Mouse (Mus musculus): ENCODE data around the gene Hmga1b. TPM values are rescaled to one million over a fixed set of nuclear protein-coding genes. Genes with fewer than 3 reads are reported as not detected.

The Hmga1b gene
- total and polyA plus RNA-seq, 2 experiments from 2014 or later = 0.76 to 1.2 TPM

GRCm38 (mm10) chr11:120719841-120720376, 42.7 kb upstream of the Hmga1b start:
- Histone ChIP-seq H3K27ac (ENCODE audit: low read depth) (no peak overlapping the region), H3K4me1 (ENCODE audit: control insufficient read depth, insufficient read depth) (peaks cover 13% of the 10 kb centered on the region), H3K4me2 (ENCODE audit: low read depth, low read length) (no peak overlapping the region), H3K9ac (replicated peaks; ENCODE audit: low read depth, low read length) (no peak overlapping the region), H3K36me3 (replicated peaks; ENCODE audit: control insufficient read depth, insufficient read depth, low read length) (peaks cover 11% of the 10 kb centered on the region), H3K4me3 (ENCODE audit: low read depth, low read length) (no peak overlapping the region), H3K27me3 (ENCODE audit: control insufficient read depth, insufficient read depth, low read length) (peaks cover 20% of the 10 kb centered on the region), H3K9me3 (replicated peaks; ENCODE audit: control insufficient read depth, low read length) (no peaks in the 10 kb centered on the region)
- no peak for DNase-seq (ENCODE audit: low spot score)
- WGBS = 90% methylated on average over 13 of the region's 13 CpGs
- TF ChIP-seq CTCF (IDR thresholded peaks at IDR 0.05; ENCODE audit: low read depth) = no peak
- TF ChIP-seq EP300 (IDR thresholded peaks at IDR 0.05; ENCODE audit: low read depth) = no peak
- ATAC-seq (ENCODE audit: insufficient read depth, low read depth) = no peak

GRCm38 (mm10) chr11:120720450-120720849, 42.1 kb upstream of the Hmga1b start:
- H3K27me3 ChIP-seq (ENCODE audit: control insufficient read depth, insufficient read depth, low read length) = peaks cover 20% of the 10 kb centered on the region
- H3K27ac ChIP-seq (ENCODE audit: low read depth) = no peak overlapping the region
- DNase-seq (ENCODE audit: low spot score) = peak; percentile 92
- H3K9ac ChIP-seq (replicated peaks; ENCODE audit: low read depth, low read length) = no peak overlapping the region
- TF ChIP-seq CTCF (IDR thresholded peaks at IDR 0.05; ENCODE audit: low read depth) = peak; percentile 97
- no peak for TF ChIP-seq EP300 (IDR thresholded peaks at IDR 0.05; ENCODE audit: low read depth)
- 11% methylated on average over 17 of the region's 17 CpGs for WGBS
- peak overlapping the region; percentile 61 for H3K4me3 ChIP-seq (ENCODE audit: low read depth, low read length)
- peak overlapping the region; percentile 97 for H3K4me2 ChIP-seq (ENCODE audit: low read depth, low read length)
- peaks cover 11% of the 10 kb centered on the region for H3K36me3 ChIP-seq (replicated peaks; ENCODE audit: control insufficient read depth, insufficient read depth, low read length)
- H3K9me3 ChIP-seq (replicated peaks; ENCODE audit: control insufficient read depth, low read length) = no peaks in the 10 kb centered on the region
- peaks cover 13% of the 10 kb centered on the region for H3K4me1 ChIP-seq (ENCODE audit: control insufficient read depth, insufficient read depth)
- peak; percentile 55 for ATAC-seq (ENCODE audit: insufficient read depth, low read depth)

DNA sequence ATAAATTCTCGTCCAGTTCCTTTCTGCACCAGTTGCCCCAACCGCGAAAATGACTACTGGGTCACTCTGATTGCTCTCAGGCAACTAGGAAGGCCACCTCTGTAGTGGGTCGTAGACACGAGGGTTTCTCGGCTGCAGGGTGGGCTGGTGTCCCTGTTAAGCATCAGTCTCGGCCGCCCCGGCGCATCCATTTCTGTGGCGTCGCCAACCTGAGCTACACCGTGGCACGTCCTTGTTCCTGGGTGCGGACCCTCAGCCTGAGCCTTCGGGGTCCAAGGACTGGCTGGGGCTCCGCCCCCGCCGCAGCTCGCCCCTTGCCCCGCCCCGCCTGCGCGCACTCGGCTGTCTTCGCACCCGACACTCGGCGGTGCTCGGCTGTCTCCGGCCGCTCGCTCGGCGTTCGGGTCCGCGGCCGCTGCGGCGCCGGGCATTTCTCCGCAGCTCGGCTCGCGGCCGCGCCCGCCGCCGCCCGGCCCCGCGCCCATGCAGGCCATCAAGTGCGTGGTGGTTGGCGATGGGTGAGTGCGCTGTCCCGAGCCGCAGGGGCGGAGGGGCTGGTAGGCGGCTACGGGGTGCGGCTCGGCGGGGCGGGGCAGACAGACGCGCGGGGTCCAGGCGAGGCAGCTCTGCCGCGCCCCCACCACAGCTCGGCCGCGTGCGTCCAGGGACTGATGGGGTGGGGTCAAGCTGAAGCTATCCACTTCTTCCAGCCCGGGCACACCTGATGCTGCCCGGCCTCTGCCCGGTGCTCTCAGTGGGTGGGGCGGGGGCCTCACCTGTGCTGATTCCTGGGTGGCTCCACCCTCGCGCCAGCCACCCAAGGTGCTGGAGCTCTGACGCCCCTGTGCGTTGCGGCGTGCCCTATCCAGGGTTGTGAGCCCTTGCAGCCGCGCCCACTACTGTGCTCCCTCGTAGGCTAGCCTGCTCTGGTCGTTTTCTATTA, 41.2 kb upstream of the Hmga1b start, which contains the start of gene Rac3:
Gene Rac3, plus strand, starts transcription at position 347 of the 943 bp plus-strand sequence.
- Histone ChIP-seq H3K27me3 (ENCODE audit: control insufficient read depth, insufficient read depth, low read length) (peaks cover 27% of the 10 kb centered on the region), H3K4me1 (ENCODE audit: control insufficient read depth, insufficient read depth) (peaks cover 13% of the 10 kb centered on the region), H3K4me2 (ENCODE audit: low read depth, low read length) (peak within 1 kb of the TSS; percentile 97), H3K9me3 (replicated peaks; ENCODE audit: control insufficient read depth, low read length) (no peaks in the 10 kb centered on the region), H3K9ac (replicated peaks; ENCODE audit: low read depth, low read length) (peak within 1 kb of the TSS; percentile 64), H3K4me3 (ENCODE audit: low read depth, low read length) (peak within 1 kb of the TSS; percentile 61), H3K36me3 (replicated peaks; ENCODE audit: control insufficient read depth, insufficient read depth, low read length) (peaks cover 11% of the 10 kb centered on the region), H3K27ac (ENCODE audit: low read depth) (no peak within 1 kb of the TSS)
- DNase-seq (ENCODE audit: low spot score) (peak; percentile 32), ATAC-seq (ENCODE audit: insufficient read depth, low read depth) (peak; percentile 61)
- WGBS = 1% methylated on average over 82 of the region's 90 CpGs
- TF ChIP-seq CTCF (IDR thresholded peaks at IDR 0.05; ENCODE audit: low read depth) = no peak
- no peak for TF ChIP-seq EP300 (IDR thresholded peaks at IDR 0.05; ENCODE audit: low read depth)

- 24% methylated on average over 21 of the region's 21 CpGs for WGBS
- H3K27me3 ChIP-seq (ENCODE audit: control insufficient read depth, insufficient read depth, low read length) = peaks cover 27% of the 10 kb centered on the region
- peak overlapping the region; percentile 97 for H3K4me2 ChIP-seq (ENCODE audit: low read depth, low read length)
- TF ChIP-seq EP300 (IDR thresholded peaks at IDR 0.05; ENCODE audit: low read depth) = no peak
- no peak for TF ChIP-seq CTCF (IDR thresholded peaks at IDR 0.05; ENCODE audit: low read depth)
- no peak for ATAC-seq (ENCODE audit: insufficient read depth, low read depth)
- H3K27ac ChIP-seq (ENCODE audit: low read depth) = no peak overlapping the region
- no peaks in the 10 kb centered on the region for H3K9me3 ChIP-seq (replicated peaks; ENCODE audit: control insufficient read depth, low read length)
- no peak overlapping the region for H3K9ac ChIP-seq (replicated peaks; ENCODE audit: low read depth, low read length)
- peaks cover 11% of the 10 kb centered on the region for H3K36me3 ChIP-seq (replicated peaks; ENCODE audit: control insufficient read depth, insufficient read depth, low read length)
- no peak for DNase-seq (ENCODE audit: low spot score)
- H3K4me3 ChIP-seq (ENCODE audit: low read depth, low read length) = peak overlapping the region; percentile 61
- H3K4me1 ChIP-seq (ENCODE audit: control insufficient read depth, insufficient read depth) = peaks cover 13% of the 10 kb centered on the region
These were observed 40.4 kb upstream of the Hmga1b start for GRCm38 (mm10) chr11:120722067-120722630.

DNA sequence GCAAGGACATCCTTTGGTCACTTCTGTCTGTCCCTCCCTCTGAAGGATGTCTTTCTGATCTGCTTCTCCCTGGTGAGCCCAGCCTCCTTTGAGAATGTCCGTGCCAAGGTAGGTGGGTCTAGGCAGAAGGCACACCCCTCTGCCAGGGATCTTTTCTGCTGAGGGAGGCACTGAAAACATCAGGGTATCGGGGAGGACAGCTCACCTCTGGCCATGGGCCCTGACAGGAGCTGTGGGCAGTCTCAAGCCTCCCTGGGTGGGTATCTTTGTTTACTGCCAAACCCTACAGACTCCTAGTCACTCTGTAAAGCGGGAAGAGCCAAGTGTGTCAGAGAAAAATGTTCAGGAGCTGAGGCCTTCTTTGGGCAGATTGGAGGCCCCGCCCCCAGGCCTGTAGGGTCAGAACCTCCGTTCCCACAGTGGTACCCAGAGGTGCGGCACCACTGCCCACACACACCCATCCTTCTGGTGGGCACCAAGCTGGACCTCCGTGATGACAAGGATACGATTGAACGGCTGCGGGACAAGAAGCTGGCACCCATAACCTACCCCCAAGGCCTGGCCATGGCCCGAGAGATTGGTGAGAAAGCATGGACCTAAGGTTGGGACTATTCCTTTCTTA, 39.7 kb upstream of the Hmga1b start:
- no peak overlapping the region for H3K9ac ChIP-seq (replicated peaks; ENCODE audit: low read depth, low read length)
- H3K27me3 ChIP-seq (ENCODE audit: control insufficient read depth, insufficient read depth, low read length) = peaks cover 27% of the 10 kb centered on the region
- TF ChIP-seq CTCF (IDR thresholded peaks at IDR 0.05; ENCODE audit: low read depth) (no peak), EP300 (IDR thresholded peaks at IDR 0.05; ENCODE audit: low read depth) (no peak)
- DNase-seq (ENCODE audit: low spot score) = no peak
- H3K27ac ChIP-seq (ENCODE audit: low read depth) = no peak overlapping the region
- ATAC-seq (ENCODE audit: insufficient read depth, low read depth) = no peak
- no peak overlapping the region for H3K4me2 ChIP-seq (ENCODE audit: low read depth, low read length)
- peaks cover 13% of the 10 kb centered on the region for H3K4me1 ChIP-seq (ENCODE audit: control insufficient read depth, insufficient read depth)
- H3K9me3 ChIP-seq (replicated peaks; ENCODE audit: control insufficient read depth, low read length) = no peaks in the 10 kb centered on the region
- WGBS = 86% methylated on average over 11 of the region's 11 CpGs
- peaks cover 7% of the 10 kb centered on the region; the same call in 1 of the 2 replicates for H3K36me3 ChIP-seq (replicated peaks; ENCODE audit: control insufficient read depth, insufficient read depth, low read length)
- no peak overlapping the region for H3K4me3 ChIP-seq (ENCODE audit: low read depth, low read length)

All from heart, postnatal 0 days (tissue).